Mouse (Mus musculus) liver, embryonic 14.5 days (tissue): ENCODE measurements around the gene Polr1e.

Source experiments
- CTCF ChIP-seq: IDR thresholded peaks from 2 replicates; pipeline ENCODE4 v1.5.1; 2016; ENCODE audit warnings: antibody characterized with exemption, low read depth, control low read depth
- EP300 ChIP-seq: IDR thresholded peaks from 2 replicates; pipeline ENCODE4 v1.6.1; 2016; ENCODE audit warnings: antibody characterized with exemption, low read depth

- TF ChIP-seq CTCF (no peak), EP300 (no peak)
These were observed 28.3 kb downstream of the Polr1e start for GRCm38 (mm10) chr4:45046679-45047078.
